9 mouse cellular contexts compared by ENCODE assay signal in the genomic region with DNA sequence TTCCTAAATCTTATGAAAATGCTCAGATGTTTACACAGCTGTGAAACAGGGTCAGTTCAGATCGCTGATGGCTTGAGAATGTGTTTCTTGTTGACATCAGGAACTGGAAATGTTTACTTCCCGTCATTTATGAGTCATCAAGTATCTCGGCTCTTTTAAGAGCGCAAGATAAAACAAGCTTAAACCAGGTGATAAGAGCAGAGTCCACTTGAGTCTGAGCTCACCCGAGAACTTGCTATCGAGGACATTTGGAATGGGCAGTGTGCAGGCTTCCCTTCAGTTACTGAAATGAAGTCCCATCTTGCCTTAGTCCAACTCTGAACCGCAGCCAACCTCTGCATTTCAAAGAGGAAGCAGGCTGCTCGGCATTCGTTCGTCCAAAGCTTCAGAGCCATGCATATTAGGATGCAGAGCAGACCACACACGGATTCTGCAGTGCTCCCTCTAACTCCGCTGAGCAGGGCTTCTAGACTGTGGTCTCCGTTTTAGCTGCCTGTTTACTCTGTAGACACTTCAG. TPM values are rescaled to one million over a fixed set of nuclear protein-coding genes. Genes with fewer than 3 reads are reported as not detected.
DNase-seq lines count a peak whose midpoint lies in the region; ATAC-seq and TF ChIP-seq lines count a peak whose summit lies in the region.
"Had no signal": no experiment of that assay in that cellular context is flagged by ENCODE, and none has a peak within 500 bp of the region (broad histone marks: within the 10 kb centered on the region; RNA-seq: fewer than 3 reads in every experiment).

No protein-coding gene starts in this region.

- ATAC-seq in granulocyte monocyte progenitor cell, adult 5-6 weeks (replicated peaks; ENCODE audit: poor library complexity, severe bottlenecking) = peak; percentile 77
- ATAC-seq in intestine, embryonic 16.5 days = peak; percentile 81
- ATAC-seq in forebrain, embryonic 15.5 days (replicated peaks) = no peak
- ATAC-seq: midbrain, embryonic 13.5 days had no signal

- WGBS in intestine, embryonic 16.5 days = 21% methylated on average over 13 of the region's 13 CpGs
- WGBS in forebrain, embryonic 15.5 days = 68% methylated on average over 13 of the region's 13 CpGs

- H3K4me1 ChIP-seq in intestine, embryonic 16.5 days (ENCODE audit: control insufficient read depth, insufficient read depth, low read length) = peaks cover 10% of the 10 kb centered on the region
- no peaks in the 10 kb centered on the region for H3K4me1 ChIP-seq in forebrain, embryonic 15.5 days
- H3K4me1 ChIP-seq: midbrain, embryonic 13.5 days had no signal

- no peaks in the 10 kb centered on the region for H3K79me2 ChIP-seq in myocyte (ENCODE audit: control insufficient read depth, insufficient read depth)

- no peaks in the 10 kb centered on the region for H3K9me3 ChIP-seq in intestine, embryonic 16.5 days (ENCODE audit: control insufficient read depth, low read length)
- no peaks in the 10 kb centered on the region for H3K9me3 ChIP-seq in forebrain, embryonic 15.5 days
- H3K9me3 ChIP-seq: midbrain, embryonic 13.5 days had no signal

- intact Hi-C loops in left cerebral cortex, postnatal 10 days (cut with DNase I) = no loop called here

- H3K36me3 ChIP-seq in intestine, embryonic 16.5 days (ENCODE audit: control insufficient read depth, insufficient read depth, low read length) = no peaks in the 10 kb centered on the region
- H3K36me3 ChIP-seq in myocyte (ENCODE audit: control insufficient read depth, insufficient read depth) = no peaks in the 10 kb centered on the region
- no peaks in the 10 kb centered on the region for H3K36me3 ChIP-seq in forebrain, embryonic 15.5 days
- H3K36me3 ChIP-seq: midbrain, embryonic 13.5 days had no signal

- H3K9ac ChIP-seq in intestine, embryonic 16.5 days (ENCODE audit: low read depth, low read length) = no peak overlapping the region
- no peak overlapping the region for H3K9ac ChIP-seq in forebrain, embryonic 15.5 days (replicated peaks)
- H3K9ac ChIP-seq: midbrain, embryonic 13.5 days had no signal

- no peaks in the 10 kb centered on the region for H3K27me3 ChIP-seq in intestine, embryonic 16.5 days (replicated peaks; ENCODE audit: control insufficient read depth, insufficient read depth, low read length)
- H3K27me3 ChIP-seq in myocyte (ENCODE audit: control insufficient read depth, insufficient read depth, insufficient read length) = no peaks in the 10 kb centered on the region
- no peaks in the 10 kb centered on the region for H3K27me3 ChIP-seq in forebrain, embryonic 15.5 days
- H3K27me3 ChIP-seq: midbrain, embryonic 13.5 days had no signal

- H3K27ac ChIP-seq in intestine, embryonic 16.5 days (ENCODE audit: low read length) = peak overlapping the region; percentile 8; the same call in 1 of the 2 replicates
- H3K27ac ChIP-seq in forebrain, embryonic 15.5 days (replicated peaks) = no peak overlapping the region
- H3K27ac ChIP-seq: midbrain, embryonic 13.5 days had no signal

- H3K4me3 ChIP-seq in intestine, embryonic 16.5 days (ENCODE audit: low read length) = no peak overlapping the region
- H3K4me3 ChIP-seq in myocyte = no peak overlapping the region
- no peak overlapping the region for H3K4me3 ChIP-seq in forebrain, embryonic 15.5 days
- H3K4me3 ChIP-seq: midbrain, embryonic 13.5 days had no signal

- H3ac ChIP-seq in myocyte (ENCODE audit: control insufficient read depth, insufficient read length) = no peak overlapping the region

- H3K4me2 ChIP-seq in intestine, embryonic 16.5 days (ENCODE audit: low read depth, low read length) = no peak overlapping the region
- peak overlapping the region; percentile 38 for H3K4me2 ChIP-seq in myocyte (ENCODE audit: low read depth)
- H3K4me2 ChIP-seq in forebrain, embryonic 15.5 days (replicated peaks) = no peak overlapping the region
- H3K4me2 ChIP-seq: midbrain, embryonic 13.5 days had no signal

- no peak for TF ChIP-seq POLR2A in myocyte (IDR thresholded peaks at IDR 0.05; ENCODE audit: insufficient read length, low read depth)

- DNase-seq in left cerebral cortex, postnatal 10 days (ENCODE audit: extremely low spot score in 1 of 2, low spot score in 2 of 2) = peak; percentile 23 to 46
- no peak for DNase-seq in left cerebral cortex, adult 9 months (ENCODE audit: low spot score in 2 of 2)
- DNase-seq in B cell, adult 2 months = no peak
- no peak for DNase-seq in adrenal gland, adult 18-20 months (ENCODE audit: low spot score in 2 of 2)

TF ChIP-seq in myocyte, 11 proteins besides CTCF, POLR2A, EP300 and RAD21:
- TF ChIP-seq E2F4 (IDR thresholded peaks at IDR 0.05; ENCODE audit: insufficient read depth) (no peak), MYOG (IDR thresholded peaks at IDR 0.05; ENCODE audit: control insufficient read depth in 1 of 3, insufficient read depth in 1 of 3, insufficient read length in 2 of 3, low read depth in 2 of 3) (no peak), SRF (IDR thresholded peaks at IDR 0.05; ENCODE audit: control insufficient read depth, insufficient read length, low read depth) (no peak), REST (IDR thresholded peaks at IDR 0.05; ENCODE audit: insufficient read depth, insufficient read length) (no peak), POLR2AphosphoS2 (IDR thresholded peaks at IDR 0.05; ENCODE audit: insufficient read length, low read depth) (no peak), TCF3 (IDR thresholded peaks at IDR 0.05; ENCODE audit: insufficient read length, low read depth) (no peak), TCF12 (IDR thresholded peaks at IDR 0.05; ENCODE audit: insufficient read depth, poor library complexity, severe bottlenecking) (no peak), USF1 (IDR thresholded peaks at IDR 0.05; ENCODE audit: low read depth) (no peak), MYOD1 (IDR thresholded peaks at IDR 0.05; ENCODE audit: control insufficient read depth in 1 of 3, insufficient read length in 2 of 3, low read depth in 2 of 3) (no peak), MAX (IDR thresholded peaks at IDR 0.05; ENCODE audit: low read depth) (no peak), CEBPB (IDR thresholded peaks at IDR 0.05; ENCODE audit: insufficient read depth, poor library complexity, severe bottlenecking) (no peak)

RNA-seq across cellular contexts. Expression of gene Rassf6, which starts 37.0 kb away (rescaled TPM):
- 1 to 10 TPM in 1 of 2 experiments, under 1 TPM in 1; 0.81 to 1.9 TPM for total RNA-seq in left cerebral cortex, postnatal 10 days (2021)
- not detected in 2 replicates for total RNA-seq in granulocyte monocyte progenitor cell, adult 5-6 weeks (2014; fragmentation: Nextera tagmentation)
- 0.36 TPM in 1 of 2 replicates, not detected in the other for total RNA-seq in granulocyte monocyte progenitor cell, adult 5-6 weeks (2017)
- 37.9 and 43.5 TPM in 2 replicates for polyA plus RNA-seq in intestine, embryonic 16.5 days (2015; fragmentation: Nextera tagmentation; extraction: Ambion mirVana)
- not detected for polyA plus RNA-seq in myocyte (2012; fragmentation: generic; extraction: Trizol)
- 1 to 10 TPM; 3.7 to 7.4 TPM for total RNA-seq in adrenal gland, adult 18-20 months (2021)
- 0.14 and 0.43 TPM in 2 replicates for polyA plus RNA-seq in forebrain, embryonic 15.5 days (2015; fragmentation: Nextera tagmentation; extraction: Ambion mirVana)

RNA-seq across cellular contexts. Expression of gene 5830473C10Rik, which starts 42.6 kb away (rescaled TPM):
- 1 to 10 TPM in 1 of 2 experiments, under 1 TPM in 1; 0.89 to 1.1 TPM for total RNA-seq in left cerebral cortex, postnatal 10 days (2021)
- total RNA-seq in granulocyte monocyte progenitor cell, adult 5-6 weeks (2014; fragmentation: Nextera tagmentation) = not detected in 2 replicates
- 0.47 TPM in 1 of 2 replicates, not detected in the other for total RNA-seq in granulocyte monocyte progenitor cell, adult 5-6 weeks (2017)
- 0.10 and 0.11 TPM in 2 replicates for polyA plus RNA-seq in intestine, embryonic 16.5 days (2015; fragmentation: Nextera tagmentation; extraction: Ambion mirVana)
- not detected for polyA plus RNA-seq in myocyte (2012; fragmentation: generic; extraction: Trizol)
- total RNA-seq in adrenal gland, adult 18-20 months (2021) = not detected
- 0.10 TPM in 1 of 2 replicates, not detected in the other for polyA plus RNA-seq in forebrain, embryonic 15.5 days (2015; fragmentation: Nextera tagmentation; extraction: Ambion mirVana)
- polyA plus RNA-seq: midbrain, embryonic 13.5 days had no signal

Comparison
In these comparisons a context has a peak if more than half of its experiments do, and no peak if none do; other contexts are left out.
1. DNase-seq: peak in left cerebral cortex, postnatal 10 days (2 of 2); none in left cerebral cortex, adult 9 months (0 of 2), B cell, adult 2 months (0 of 2) and adrenal gland, adult 18-20 months (0 of 2).